18 mouse cellular contexts compared by ENCODE assay signal in the genomic region with DNA sequence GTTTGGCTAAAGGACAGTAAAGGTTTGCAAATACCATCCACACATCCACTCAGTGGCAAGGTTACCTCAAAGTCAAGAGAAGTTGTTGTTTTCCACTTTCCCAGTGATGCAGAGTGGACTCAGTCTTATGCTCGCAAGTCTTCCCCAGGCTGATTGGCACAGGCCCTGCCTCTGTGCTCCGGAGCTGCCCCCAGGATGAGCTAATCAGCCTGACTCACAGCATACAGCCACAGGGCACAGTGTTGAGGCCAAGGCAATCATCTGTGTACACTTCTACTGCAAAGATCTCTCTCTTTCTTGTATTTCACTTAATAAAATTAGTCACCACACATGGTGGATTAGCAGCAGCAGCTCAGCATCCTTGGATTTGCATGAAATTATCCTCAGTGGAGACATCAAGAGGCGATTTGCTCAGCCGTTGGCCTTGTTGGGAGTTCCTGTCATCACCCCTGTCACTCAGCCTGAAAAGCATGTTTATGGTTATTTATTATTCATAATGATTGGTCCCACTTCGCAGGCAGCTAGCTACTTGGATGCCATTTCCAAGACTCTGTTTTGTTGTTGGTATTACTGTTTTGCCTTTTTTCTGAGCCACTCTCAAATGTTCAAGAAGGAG.
A peak's percentile ranks its signal among the peaks of the same experiment; 100 is the strongest.
DNase-seq lines count a peak whose midpoint lies in the region; ATAC-seq and TF ChIP-seq lines count a peak whose summit lies in the region.
"Had no signal": no experiment of that assay in that cellular context is flagged by ENCODE, and none has a peak within 500 bp of the region (broad histone marks: within the 10 kb centered on the region; RNA-seq: fewer than 3 reads in every experiment).

No protein-coding gene starts in this region.

- no peaks in the 10 kb centered on the region for H3K4me1 ChIP-seq in forebrain, postnatal 0 days (ENCODE audit: insufficient read depth)
- H3K4me1 ChIP-seq in midbrain, postnatal 0 days (ENCODE audit: insufficient read depth, low read length), result no peaks in the 10 kb centered on the region
- H3K4me1 ChIP-seq in kidney, embryonic 15.5 days, result no peaks in the 10 kb centered on the region
- H3K4me1 ChIP-seq: limb, embryonic 13.5 days; megakaryocyte, embryonic 14.5 days; stomach, embryonic 15.5 days had no signal

- TF ChIP-seq CTCF in layer of hippocampus, adult 2 months (conservative IDR thresholded peaks at IDR 0.05), result no peak
- TF ChIP-seq CTCF in forebrain, postnatal 0 days (IDR thresholded peaks at IDR 0.05; ENCODE audit: low read depth), result no peak
- no peak for TF ChIP-seq CTCF in midbrain, postnatal 0 days (IDR thresholded peaks at IDR 0.05)

- no peak for DNase-seq in layer of hippocampus, adult 2 months (ENCODE audit: low spot score in 2 of 2)
- DNase-seq in layer of hippocampus, postnatal 25 days (ENCODE audit: extremely low spot score in 1 of 2, low spot score in 1 of 2), result no peak
- DNase-seq in adrenal gland, postnatal 10 days, result peak; percentile 16
- DNase-seq in forebrain, postnatal 0 days, result no peak
- DNase-seq in midbrain, postnatal 0 days (ENCODE audit: low spot score), result peak; percentile 43
- DNase-seq in layer of hippocampus, adult 11-12 months (ENCODE audit: low spot score), result no peak
- DNase-seq in layer of hippocampus, adult 8-10 months (ENCODE audit: low spot score in 2 of 2), result no peak
- DNase-seq: cerebellum, adult 18-20 months; embryo, embryonic 11 days; heart, adult 11 months; heart, postnatal 10 days; kidney, adult 2 months; layer of hippocampus, adult 9-11 months; thymus, postnatal 36 days had no signal

- no peak overlapping the region for H3K4me3 ChIP-seq in layer of hippocampus, adult 2 months
- H3K4me3 ChIP-seq in forebrain, postnatal 0 days (ENCODE audit: low read depth, low read length), result no peak overlapping the region
- H3K4me3 ChIP-seq in midbrain, postnatal 0 days (ENCODE audit: low read depth, low read length), result no peak overlapping the region
- no peak overlapping the region for H3K4me3 ChIP-seq in kidney, embryonic 15.5 days (replicated peaks)
- H3K4me3 ChIP-seq: limb, embryonic 13.5 days; megakaryocyte, embryonic 14.5 days; stomach, embryonic 15.5 days had no signal

- ATAC-seq in forebrain, postnatal 0 days, result peak; percentile 45
- peak; percentile 71; the same call in 1 of the 2 replicates for ATAC-seq in midbrain, postnatal 0 days (ENCODE audit: low FRiP score)
- ATAC-seq in kidney, embryonic 15.5 days (replicated peaks; ENCODE audit: low FRiP score), result no peak

- H3K9ac ChIP-seq in forebrain, postnatal 0 days, result no peak overlapping the region
- no peak overlapping the region for H3K9ac ChIP-seq in midbrain, postnatal 0 days (replicated peaks; ENCODE audit: low read length, poor library complexity, severe bottlenecking)
- no peak overlapping the region for H3K9ac ChIP-seq in kidney, embryonic 15.5 days
- H3K9ac ChIP-seq: limb, embryonic 13.5 days; stomach, embryonic 15.5 days had no signal

- H3K4me2 ChIP-seq in forebrain, postnatal 0 days (ENCODE audit: low read depth), result no peak overlapping the region
- H3K4me2 ChIP-seq in midbrain, postnatal 0 days (ENCODE audit: low read depth, low read length, poor library complexity, severe bottlenecking), result no peak overlapping the region
- no peak overlapping the region for H3K4me2 ChIP-seq in kidney, embryonic 15.5 days
- H3K4me2 ChIP-seq: limb, embryonic 13.5 days; stomach, embryonic 15.5 days had no signal

- no peaks in the 10 kb centered on the region for H3K9me3 ChIP-seq in forebrain, postnatal 0 days (ENCODE audit: low read length)
- H3K9me3 ChIP-seq in midbrain, postnatal 0 days (ENCODE audit: low read length), result no peaks in the 10 kb centered on the region
- H3K9me3 ChIP-seq in kidney, embryonic 15.5 days (replicated peaks), result no peaks in the 10 kb centered on the region
- H3K9me3 ChIP-seq: limb, embryonic 13.5 days; megakaryocyte, embryonic 14.5 days; stomach, embryonic 15.5 days had no signal

- H3K36me3 ChIP-seq in forebrain, postnatal 0 days (ENCODE audit: insufficient read depth), result no peaks in the 10 kb centered on the region
- H3K36me3 ChIP-seq in midbrain, postnatal 0 days (ENCODE audit: insufficient read depth, low read length), result no peaks in the 10 kb centered on the region
- H3K36me3 ChIP-seq in kidney, embryonic 15.5 days, result no peaks in the 10 kb centered on the region
- H3K36me3 ChIP-seq: limb, embryonic 13.5 days; stomach, embryonic 15.5 days had no signal

- peak overlapping the region; percentile 74 for H3K27ac ChIP-seq in layer of hippocampus, adult 2 months
- no peak overlapping the region for H3K27ac ChIP-seq in forebrain, postnatal 0 days (ENCODE audit: low read depth, low read length)
- H3K27ac ChIP-seq in midbrain, postnatal 0 days (ENCODE audit: low read depth, low read length), result no peak overlapping the region
- no peak overlapping the region for H3K27ac ChIP-seq in kidney, embryonic 15.5 days
- H3K27ac ChIP-seq: limb, embryonic 13.5 days; stomach, embryonic 15.5 days had no signal

- H3K27me3 ChIP-seq in forebrain, postnatal 0 days (ENCODE audit: insufficient read depth, low read length), result no peaks in the 10 kb centered on the region
- no peaks in the 10 kb centered on the region for H3K27me3 ChIP-seq in midbrain, postnatal 0 days (ENCODE audit: insufficient read depth, low read length)
- no peaks in the 10 kb centered on the region for H3K27me3 ChIP-seq in kidney, embryonic 15.5 days
- H3K27me3 ChIP-seq: limb, embryonic 13.5 days; megakaryocyte, embryonic 14.5 days; stomach, embryonic 15.5 days had no signal

- WGBS in forebrain, postnatal 0 days, result 35% methylated on average over 5 of the region's 5 CpGs
- WGBS in midbrain, postnatal 0 days, result 19% methylated on average over 5 of the region's 5 CpGs
- 67% methylated on average over 5 of the region's 5 CpGs for WGBS in kidney, embryonic 15.5 days

Comparison
In these comparisons a context has a peak if more than half of its experiments do, and no peak if none do; other contexts are left out.
1. DNase-seq: peak in adrenal gland, postnatal 10 days (single experiment) and midbrain, postnatal 0 days (single experiment); none in layer of hippocampus, adult 2 months (0 of 2), layer of hippocampus, postnatal 25 days (0 of 2), forebrain, postnatal 0 days (single experiment), layer of hippocampus, adult 11-12 months (single experiment) and layer of hippocampus, adult 8-10 months (0 of 2).